Mouse (Mus musculus) lung, postnatal 10 days (tissue): ENCODE measurements around the gene Luzp1.

ENCODE experiments used
- DNase-seq: peaks from one replicate; pipeline ENCODE4 v3.0.0; 2021

The Luzp1 gene

GRCm38 (mm10) chr4:136462839-136463178 is 6.8 kb upstream of the Luzp1 start:
- DNase-seq = peak; percentile 65

DNA sequence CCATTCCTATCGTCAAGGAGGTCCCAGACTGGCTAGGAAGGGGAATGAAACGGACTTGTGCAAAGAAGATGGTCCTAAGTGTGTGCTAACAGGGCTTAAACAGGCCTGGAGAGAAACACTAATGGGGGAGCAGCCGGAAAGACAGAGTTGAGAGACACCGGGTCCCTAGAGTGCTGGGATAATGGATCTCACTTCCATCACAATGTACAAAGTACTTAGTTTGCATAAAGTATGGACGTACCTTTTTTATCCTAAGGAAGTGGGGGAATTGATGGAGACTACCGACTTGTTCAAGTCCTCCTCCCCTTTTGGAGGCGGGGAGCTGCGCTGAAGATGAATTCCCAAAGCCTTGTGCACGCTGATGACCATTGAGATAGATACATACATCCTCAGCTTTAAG is 6.1 kb upstream of the Luzp1 start:
- no peak for DNase-seq

DNA sequence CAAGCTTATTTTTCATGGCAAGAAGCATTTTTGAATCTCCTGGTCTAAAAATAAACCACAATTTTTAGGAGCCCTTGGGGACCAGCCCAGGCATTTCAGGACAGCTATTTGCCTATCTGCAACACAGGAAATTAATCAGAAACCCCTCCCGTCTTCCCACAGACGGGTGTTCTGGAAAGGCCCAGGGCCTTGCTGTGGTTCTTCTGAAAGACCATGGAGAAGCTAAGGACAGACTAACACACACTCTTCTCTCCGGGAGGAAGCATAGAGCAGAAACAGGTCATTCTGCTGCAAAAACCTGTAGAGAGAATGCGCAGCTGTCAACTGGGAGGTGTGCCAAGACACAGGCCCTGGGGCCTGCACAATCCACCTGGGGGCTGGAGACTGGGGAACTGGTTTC is 3.3 kb upstream of the Luzp1 start:
- no peak for DNase-seq

- DNase-seq = no peak
Observed at GRCm38 (mm10) chr4:136468553-136469327, 821 bp upstream of the Luzp1 start.

DNA sequence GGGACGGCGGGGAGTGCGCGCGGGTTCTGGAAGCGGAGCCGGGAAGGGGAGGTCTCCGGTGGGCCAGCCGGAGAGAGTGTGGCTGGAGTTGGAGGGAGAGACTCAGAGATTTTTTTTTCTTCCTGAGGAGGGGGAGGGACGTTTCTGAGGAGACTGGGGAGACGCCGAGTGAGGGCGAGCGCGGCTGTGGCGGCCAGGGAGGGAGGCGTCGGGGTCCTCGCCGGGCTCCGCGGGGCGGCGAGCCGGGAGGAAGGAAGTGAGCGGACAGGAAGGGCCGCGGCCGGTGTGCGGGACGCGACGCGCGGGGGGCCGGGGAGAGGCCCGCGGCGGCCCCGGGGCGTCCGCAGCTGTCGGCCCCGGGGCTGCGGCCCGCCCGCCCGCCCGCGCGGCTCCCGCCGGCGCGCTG is 383 bp downstream of the Luzp1 start:
- peak; percentile 80 for DNase-seq

GRCm38 (mm10) chr4:136470347-136471071 is 948 bp downstream of the Luzp1 start:
- DNase-seq = peak; percentile 60

DNA sequence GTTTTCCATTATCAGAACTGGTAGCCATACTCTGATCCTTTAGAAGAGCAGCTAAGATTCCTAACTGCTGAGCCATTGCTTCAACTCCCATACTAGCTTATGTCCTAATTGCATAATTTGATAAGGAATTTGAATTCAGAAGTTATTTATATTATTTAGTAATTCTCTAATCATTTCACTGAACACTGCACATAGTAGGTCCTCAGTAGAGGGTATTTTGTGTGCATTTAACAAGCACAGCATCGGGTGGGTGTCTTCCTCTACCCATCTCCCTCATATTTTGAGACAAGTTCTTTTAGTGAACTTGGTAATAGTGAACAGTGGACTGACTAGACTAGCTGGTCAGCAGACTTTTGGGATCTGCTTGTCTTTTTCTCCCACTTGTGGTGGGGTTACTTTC is 7.1 kb downstream of the Luzp1 start:
- no peak for DNase-seq

GRCm38 (mm10) chr4:136486549-136486948 is 17.0 kb downstream of the Luzp1 start:
- no peak for DNase-seq

DNA sequence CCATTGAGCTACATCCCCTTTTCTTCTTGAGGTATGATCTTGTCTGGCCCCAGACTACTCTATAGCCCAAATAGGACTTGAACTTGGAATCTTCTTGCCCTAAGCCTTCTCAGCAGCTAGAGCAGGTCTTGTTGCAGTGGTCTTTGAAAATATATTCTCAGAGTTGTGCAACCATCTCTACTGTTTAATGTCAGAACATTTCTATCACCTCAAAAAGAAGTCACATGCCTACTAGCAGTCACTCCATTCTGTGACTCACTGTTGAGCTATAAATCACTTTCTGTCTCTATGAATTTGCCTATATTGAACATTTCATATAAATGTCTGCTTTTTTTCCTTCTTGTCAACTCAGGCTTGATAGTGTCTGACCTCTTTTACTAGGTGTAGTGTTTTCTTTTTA is 26.4 kb downstream of the Luzp1 start:
- DNase-seq = no peak

- no peak for DNase-seq
Observed at GRCm38 (mm10) chr4:136505426-136506215, 36.1 kb downstream of the Luzp1 start.

DNA sequence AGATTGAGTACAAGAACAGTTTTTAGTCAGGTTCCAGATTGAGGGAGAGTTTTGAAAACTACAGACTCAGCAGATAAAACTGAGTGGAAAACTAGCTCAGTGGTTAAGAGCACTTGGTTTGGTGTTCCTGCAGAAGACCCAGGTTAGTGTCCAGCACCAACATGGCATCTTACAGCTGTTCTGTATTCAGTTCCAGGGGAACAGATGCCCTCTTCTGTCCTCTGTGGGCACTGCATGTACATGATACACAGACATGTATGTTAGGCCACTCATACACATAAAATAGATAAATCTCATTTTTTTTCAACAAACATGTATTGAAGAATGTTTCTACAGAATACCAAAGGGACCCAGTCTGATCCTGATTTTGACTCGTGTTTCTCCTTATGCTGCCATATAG is 40.3 kb downstream of the Luzp1 start:
- DNase-seq = peak; percentile 40

- peak; percentile 31 for DNase-seq
Observed at GRCm38 (mm10) chr4:136511708-136512107, 42.1 kb downstream of the Luzp1 start.

DNA sequence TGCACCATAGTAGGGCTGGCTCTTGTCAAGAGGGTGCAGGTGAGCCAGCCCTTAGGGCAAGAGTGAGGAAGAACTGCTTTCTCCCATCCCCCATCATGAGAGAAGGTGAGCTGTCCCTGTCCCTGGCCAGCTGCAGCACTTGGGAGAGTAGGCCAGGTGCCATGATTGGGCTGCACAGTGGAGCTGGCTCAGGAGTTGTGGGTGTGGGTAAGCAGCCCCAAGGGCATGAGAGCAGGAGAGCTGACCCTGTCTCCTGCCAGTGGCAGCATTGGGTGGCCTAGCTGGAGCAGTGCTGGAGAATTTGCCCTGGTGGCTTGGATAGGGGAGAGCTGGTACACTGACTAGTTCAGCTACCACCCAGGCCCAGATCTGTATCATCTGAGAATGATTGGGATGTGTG is 43.3 kb downstream of the Luzp1 start:
- peak; percentile 4 for DNase-seq

DNA sequence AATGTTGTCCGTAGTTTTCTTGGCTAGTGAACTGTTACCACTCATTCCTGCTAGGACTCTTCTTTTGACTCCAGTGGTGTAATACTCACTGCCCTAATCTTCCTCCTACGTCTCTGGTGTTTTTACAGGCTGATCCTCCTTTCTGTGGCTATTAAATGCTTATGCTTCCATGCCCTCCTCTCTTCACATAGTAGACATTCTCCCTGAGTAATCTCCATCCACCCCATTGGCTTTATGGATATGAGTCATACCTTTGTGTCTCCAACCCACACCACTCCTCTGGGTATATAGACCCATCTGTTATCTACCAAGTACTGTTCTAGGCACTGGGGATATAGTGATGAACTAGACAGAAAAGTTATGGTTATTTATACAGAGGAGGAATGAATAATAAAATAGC is 48.6 kb downstream of the Luzp1 start:
- no peak for DNase-seq

DNA sequence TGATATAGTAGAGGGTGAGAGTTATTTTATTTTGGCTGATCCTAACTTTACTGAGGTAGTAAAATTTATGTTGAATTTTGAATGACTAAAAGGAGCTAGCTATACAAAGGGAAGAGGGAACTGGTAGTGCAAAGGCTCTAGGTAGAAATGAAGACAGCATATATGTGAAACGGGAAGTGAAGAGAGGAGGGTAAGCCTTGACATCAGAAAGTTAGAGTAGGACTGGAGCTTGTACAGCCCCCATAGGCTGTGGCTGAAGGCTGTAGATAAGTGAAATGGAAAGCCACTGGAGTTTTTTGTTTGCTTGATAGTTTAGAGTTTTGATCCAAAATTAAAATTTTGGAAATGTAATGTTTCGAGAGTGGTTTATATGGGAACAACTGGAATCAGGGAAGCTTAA is 49.0 kb downstream of the Luzp1 start:
- no peak for DNase-seq

GRCm38 (mm10) chr4:136519866-136520265 is 50.3 kb downstream of the Luzp1 start:
- DNase-seq = no peak

- DNase-seq = no peak
Observed at GRCm38 (mm10) chr4:136521898-136522297, 52.3 kb downstream of the Luzp1 start.

GRCm38 (mm10) chr4:136524309-136524708 is 54.7 kb downstream of the Luzp1 start:
- DNase-seq = no peak

DNA sequence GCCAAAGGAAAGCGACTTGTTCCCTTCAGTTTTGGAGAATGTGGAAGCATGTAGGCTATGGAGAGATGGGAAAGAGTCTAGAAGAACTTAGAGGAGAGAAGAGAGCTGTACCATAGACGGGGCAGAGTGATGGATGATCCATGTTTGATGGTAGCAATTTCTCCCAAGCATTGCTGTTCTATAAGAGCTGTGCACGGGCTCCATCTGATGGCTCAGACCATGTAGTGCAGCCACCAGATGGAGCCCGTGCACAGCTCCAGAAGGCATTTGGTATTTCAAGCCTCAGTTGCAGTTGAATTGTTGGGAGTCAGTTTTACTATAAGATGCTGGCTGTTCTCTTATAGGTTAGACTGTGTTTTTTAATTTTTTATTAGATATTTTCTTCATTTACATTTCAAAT is 56.9 kb downstream of the Luzp1 start:
- DNase-seq = peak; percentile 63

- no peak for DNase-seq
Observed at GRCm38 (mm10) chr4:136545151-136545550, 75.6 kb downstream of the Luzp1 start.

DNA sequence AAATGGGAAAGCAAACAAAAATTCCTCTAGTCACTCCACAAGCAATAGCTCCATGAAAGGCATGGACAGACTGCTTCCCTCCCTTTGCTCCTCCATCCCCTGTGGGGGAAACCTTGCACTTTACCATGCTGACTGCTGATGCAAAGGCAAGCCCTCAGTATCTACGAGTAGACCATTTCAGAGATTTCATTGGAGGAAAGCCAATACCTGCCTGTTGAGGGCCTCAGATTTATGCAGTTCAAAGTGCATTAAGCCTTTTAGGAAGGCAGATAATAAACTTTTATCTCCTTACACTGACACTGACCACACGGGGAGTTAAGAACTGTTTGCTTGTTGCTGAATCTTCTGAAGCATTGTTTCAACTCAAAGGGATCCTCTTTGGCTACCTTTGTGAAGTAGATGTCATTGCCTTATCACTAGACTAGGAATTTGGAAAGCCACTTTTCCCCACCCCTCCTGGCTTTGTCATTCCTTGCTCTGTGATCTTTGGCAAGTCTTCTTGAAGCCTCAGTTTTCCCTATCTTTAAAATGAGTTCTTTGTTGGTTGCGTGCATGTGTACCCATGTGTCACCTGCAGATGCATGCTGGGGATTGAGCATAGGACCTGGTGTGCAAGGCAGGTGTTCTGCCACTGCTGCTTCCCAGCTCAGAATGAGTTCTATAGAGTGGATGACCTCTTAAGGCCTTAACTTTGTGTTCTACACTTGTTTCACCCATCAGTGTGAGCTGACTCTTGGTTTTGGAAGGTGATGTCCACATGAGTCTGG is 76.9 kb downstream of the Luzp1 start:
- no peak for DNase-seq

GRCm38 (mm10) chr4:136547721-136548120 is 78.2 kb downstream of the Luzp1 start:
- DNase-seq = no peak

DNA sequence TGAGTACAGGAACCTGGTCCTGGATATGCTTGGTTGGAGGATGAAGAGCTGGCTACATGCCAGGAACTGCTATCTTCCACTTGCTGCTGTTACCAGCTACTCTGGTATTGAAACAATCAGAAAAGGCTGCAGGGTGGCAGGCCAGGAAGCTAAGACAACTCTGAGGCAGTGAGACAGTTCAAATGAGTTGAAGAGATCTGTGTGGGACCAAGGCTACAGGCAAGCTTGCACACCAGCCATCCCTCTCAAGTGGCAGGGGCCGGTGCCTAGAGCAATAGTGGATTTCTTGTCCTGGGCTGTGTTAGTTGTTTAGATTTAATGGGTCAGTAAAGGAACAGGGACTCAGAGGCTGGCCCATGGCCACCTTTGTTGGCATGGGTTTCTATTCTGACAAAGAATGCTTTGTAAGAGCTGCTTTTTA is 78.8 kb downstream of the Luzp1 start:
- DNase-seq = peak; percentile 18
